Mouse (Mus musculus): ENCODE results near the gene Ecpas. TPM values are rescaled to one million over a fixed set of nuclear protein-coding genes. Genes with fewer than 3 reads are reported as not detected.

The Ecpas gene
- total RNA-seq (2022), result 100 to 1,000 TPM; 116 to 145 (median 129) TPM

DNA sequence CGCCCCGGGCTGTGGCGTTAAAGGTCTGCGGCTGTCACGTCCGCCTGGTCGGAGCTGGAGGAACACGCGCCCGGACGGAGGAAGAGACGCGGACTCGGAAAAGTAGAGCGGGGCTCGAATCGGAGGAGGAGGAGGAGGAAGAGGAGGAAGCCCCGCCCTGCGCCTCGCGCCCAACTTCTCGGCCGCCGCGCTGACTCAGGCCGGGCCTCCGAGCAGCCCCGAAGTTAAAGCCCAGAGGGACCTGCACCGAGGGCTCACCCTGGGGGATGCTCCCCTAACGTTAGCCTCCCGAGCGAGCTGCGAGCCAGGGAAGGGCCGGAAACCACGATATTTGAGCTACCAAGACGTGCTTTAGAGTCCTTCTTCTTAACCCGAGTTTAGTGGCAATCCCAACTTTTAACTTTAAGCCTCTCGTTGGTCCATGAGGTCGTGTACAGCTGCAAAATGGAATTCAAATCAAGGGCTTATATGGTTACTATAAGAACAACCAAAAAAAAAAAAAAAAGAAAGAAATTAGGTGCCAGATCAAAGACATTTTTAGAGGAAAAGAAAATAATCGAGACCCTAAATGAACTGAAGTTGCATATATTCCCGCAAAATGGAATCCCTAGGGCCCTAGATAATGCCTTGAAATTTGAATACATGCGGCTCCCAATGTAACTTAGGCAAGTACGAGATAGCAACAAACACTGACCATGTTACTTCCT is at the start of gene Ecpas:
Gene Ecpas (minus strand): TSS at position 121 of the 707 bp plus-strand sequence.
- DNase-seq (ENCODE audit: low spot score in 2 of 2), result peak; percentile 65 to 67

- DNase-seq (ENCODE audit: low spot score in 2 of 2), result no peak
Measured at GRCm38 (mm10) chr4:58961719-58962118, 49.2 kb upstream of the Ecpas start.

GRCm38 (mm10) chr4:58952630-58953029 is 40.1 kb upstream of the Ecpas start:
- no peak for DNase-seq (ENCODE audit: low spot score in 2 of 2)

- no peak for DNase-seq (ENCODE audit: low spot score in 2 of 2)
Measured at GRCm38 (mm10) chr4:58948391-58948790, 35.8 kb upstream of the Ecpas start.

- peak in 1 of 2 experiments; percentile 33 for DNase-seq (ENCODE audit: low spot score in 2 of 2)
Measured at GRCm38 (mm10) chr4:58944695-58945094, 32.1 kb upstream of the Ecpas start.

DNA sequence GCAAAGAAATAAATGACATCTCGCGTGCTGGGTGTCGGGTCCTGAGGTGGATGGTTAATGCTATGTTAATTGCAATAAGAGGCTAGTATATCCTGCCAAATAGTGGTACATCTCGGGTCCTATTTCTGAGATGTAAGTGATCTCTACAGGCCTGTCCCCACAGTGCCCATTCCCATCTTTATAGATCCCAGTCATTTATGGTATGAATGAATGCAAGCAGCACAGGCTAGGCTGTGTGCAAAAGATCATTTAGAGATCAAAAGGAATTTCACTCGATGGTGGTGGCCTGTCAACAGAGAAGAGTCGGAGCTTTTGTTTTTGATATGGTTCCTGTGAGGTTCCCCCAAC is 31.6 kb upstream of the Ecpas start:
- DNase-seq (ENCODE audit: low spot score in 2 of 2), result no peak

DNA sequence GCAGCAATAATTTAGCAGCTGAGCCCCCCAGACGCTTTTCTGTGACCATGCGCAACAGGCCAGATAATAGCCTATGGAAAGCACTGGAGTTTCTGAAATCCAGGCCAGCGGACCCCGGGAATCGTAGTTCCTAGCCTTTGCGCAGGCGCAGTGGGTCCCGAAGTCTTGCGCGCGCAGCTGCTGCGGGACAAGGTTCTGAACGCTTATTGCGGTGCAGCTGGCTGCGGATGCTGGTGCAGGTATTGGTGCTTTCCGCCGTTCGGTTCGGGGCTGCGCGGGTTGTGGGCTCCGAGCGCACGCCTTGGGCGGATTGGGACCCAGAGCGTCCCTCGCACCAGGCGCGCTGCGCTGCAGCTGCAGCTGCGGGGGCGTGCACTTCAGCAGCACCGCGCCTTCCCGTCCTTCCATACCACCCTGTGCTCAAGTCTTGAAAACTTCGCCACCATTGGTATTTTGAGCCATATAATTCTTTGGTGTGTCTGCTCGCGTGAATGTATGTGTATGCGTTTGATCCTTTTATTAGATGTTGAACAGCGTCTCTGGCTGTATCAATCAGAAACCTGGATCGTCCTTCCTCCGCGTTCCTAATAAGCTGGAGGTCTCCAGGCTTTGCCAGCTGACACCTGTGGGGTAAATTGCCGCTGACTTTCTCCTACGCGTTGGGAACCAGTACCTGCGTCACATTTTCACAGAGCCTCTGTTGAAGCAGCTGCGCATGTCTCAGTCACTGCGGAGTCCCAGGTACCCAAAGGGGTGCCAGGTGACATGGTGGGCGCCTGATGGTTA is 31.1 kb upstream of the Ecpas start, which contains the start of gene Zkscan16:
Gene Zkscan16 (plus strand): TSS at position 209 of the 786 bp plus-strand sequence.
- DNase-seq (ENCODE audit: low spot score in 2 of 2), result peak; percentile 88 to 91

DNA sequence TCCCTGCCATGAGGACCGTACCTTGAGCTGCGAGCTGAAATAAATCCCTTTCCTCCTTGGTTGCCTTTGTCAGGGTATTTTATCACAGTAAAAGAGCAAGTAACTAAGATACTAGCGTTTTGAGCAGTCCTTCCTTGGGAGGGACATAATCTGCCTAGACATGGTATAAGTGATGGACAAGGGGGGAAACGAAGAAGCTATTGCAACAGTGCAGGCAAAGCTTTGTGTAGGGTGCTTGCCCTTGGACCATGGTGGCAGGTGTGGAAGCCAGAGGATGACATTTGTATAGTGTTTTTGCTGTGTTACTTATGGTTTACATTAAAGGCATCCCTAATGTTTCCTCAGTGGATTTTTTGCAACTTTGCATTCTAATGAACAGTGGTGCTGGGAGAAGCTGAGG is 30.4 kb upstream of the Ecpas start:
- DNase-seq (ENCODE audit: low spot score in 2 of 2), result no peak

DNA sequence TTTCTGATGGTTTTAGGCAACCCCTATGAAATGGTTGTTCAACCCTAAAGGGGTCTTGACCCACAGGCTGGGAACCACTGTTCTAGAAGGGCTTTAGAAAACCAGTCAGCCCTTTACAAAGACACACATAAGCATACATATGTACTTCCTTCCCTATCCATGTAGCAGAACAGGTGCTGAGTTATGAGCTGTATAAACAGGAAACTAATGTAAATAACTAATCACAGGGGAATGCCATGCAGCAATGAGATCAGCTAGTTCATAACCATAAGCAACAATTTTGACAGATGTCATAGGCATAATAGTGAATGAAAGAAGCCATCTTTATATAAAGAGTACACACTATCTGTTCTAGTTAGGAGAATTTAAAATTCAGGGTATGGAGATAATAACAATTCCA is 29.1 kb upstream of the Ecpas start:
- DNase-seq (ENCODE audit: low spot score in 2 of 2), result no peak

GRCm38 (mm10) chr4:58935846-58936245 is 23.3 kb upstream of the Ecpas start:
- DNase-seq (ENCODE audit: low spot score in 2 of 2), result no peak

GRCm38 (mm10) chr4:58934746-58935476 is 22.4 kb upstream of the Ecpas start:
- no peak for DNase-seq (ENCODE audit: low spot score in 2 of 2)

DNA sequence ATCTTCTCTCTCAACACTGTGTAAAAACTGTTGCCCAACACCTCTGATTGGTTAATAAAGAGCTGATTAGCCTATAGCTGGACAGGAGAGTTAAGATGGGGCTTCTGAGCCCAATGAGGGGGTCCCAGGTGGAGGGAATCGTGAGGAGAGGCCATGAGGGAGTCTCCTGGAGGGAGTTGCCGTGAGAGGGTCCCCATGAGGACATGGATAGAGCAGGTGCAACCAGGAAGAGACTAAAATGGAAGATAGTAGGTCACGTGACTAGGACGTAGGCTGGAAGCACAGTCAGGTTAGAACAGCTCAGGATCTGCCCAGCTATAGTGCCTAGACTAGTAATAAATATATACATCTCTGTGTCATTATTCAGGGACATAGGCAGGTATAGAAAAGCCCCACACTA is 21.8 kb upstream of the Ecpas start:
- no peak for DNase-seq (ENCODE audit: low spot score in 2 of 2)

- no peak for DNase-seq (ENCODE audit: low spot score in 2 of 2)
Measured at GRCm38 (mm10) chr4:58932541-58932940, 20.0 kb upstream of the Ecpas start.

GRCm38 (mm10) chr4:58927661-58928060 is 15.1 kb upstream of the Ecpas start:
- no peak for DNase-seq (ENCODE audit: low spot score in 2 of 2)

- DNase-seq (ENCODE audit: low spot score in 2 of 2), result no peak
Measured at GRCm38 (mm10) chr4:58926120-58926519, 13.6 kb upstream of the Ecpas start.

DNA sequence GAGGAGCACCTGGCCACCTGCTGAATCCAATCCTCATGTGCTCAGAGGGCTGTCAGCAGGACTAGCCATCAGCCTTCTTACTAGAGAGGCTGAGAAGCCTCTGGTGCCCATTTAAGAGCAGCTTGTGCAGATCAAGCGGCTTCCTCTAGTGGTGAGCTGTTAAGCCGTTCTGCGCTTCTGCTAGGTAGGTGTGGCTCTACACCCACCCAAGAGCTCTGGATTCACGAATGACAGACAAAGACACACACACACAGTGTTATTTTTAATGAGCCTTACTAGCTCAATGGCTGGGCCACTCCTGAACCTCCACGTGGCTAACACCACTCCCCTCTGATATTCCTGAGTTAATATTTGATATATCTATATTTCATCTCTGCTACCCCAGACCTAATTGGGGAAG is 13.1 kb upstream of the Ecpas start:
- DNase-seq (ENCODE audit: low spot score in 2 of 2), result no peak

- no peak for DNase-seq (ENCODE audit: low spot score in 2 of 2)
Measured at GRCm38 (mm10) chr4:58923933-58924332, 11.4 kb upstream of the Ecpas start.

DNA sequence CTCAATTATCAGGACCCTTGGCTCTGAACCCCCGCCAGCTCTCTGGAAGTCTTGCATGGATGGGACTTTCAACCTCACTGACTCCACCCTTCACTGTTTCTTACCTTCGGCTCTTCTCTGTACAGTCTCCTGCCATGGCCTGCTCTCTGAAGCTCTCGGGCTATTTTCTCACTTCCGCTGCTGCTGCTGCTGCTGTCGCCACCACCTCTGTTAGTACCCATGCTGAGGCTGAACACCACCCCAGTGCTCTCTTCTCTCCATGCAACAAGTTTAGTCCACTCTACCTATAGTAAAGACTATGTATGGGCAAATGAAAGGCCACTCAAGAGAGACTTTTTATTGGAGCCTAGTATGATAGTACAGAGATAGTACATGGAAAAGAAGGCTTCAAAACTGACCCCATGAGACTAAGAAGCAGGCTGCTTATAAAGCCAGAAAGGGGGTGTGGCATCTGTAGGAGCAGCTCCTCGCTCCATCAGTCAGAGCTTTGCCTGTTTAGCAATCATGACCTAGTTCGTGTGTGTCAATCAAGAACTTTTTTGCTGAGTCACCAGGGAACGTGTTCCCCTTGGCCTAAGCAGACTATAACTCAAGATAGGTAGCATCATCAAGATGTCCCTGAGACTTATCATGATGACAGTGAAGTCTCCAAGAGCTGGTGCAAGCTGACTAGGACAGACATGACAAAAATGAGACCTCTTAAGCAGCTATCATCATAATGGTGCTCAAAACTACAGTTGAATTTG is 2.7 kb upstream of the Ecpas start:
- no peak for DNase-seq (ENCODE audit: low spot score in 2 of 2)

GRCm38 (mm10) chr4:58913336-58914026 is 932 bp upstream of the Ecpas start:
- no peak for DNase-seq (ENCODE audit: low spot score in 2 of 2)

GRCm38 (mm10) chr4:58911831-58912628 is 519 bp downstream of the Ecpas start:
- peak; percentile 43 to 55 for DNase-seq (ENCODE audit: low spot score in 2 of 2)

Data from left cerebral cortex, adult 8-10 months (tissue).